Mouse (Mus musculus) left cerebral cortex, postnatal 14 days (tissue): ENCODE results near the gene Bcr. TPM values are rescaled to one million over a fixed set of nuclear protein-coding genes. Genes with fewer than 3 reads are reported as not detected.

Source experiments
- DNase-seq, 2 experiments: peaks; one replicate each; pipeline ENCODE4 v3.0.0; 2021 to 2022; ENCODE audit warnings: low spot score in 2 of 2, mixed read lengths in 1 of 2
- intact Hi-C: fragments of 180-260 bp; cut with DNase I; formaldehyde crosslinking; loops from one replicate; pipeline ENCODE4 v1.15.1; 2025
- total RNA-seq, 2 experiments: library from RNA; stranded (reverse); gene quantifications; 2 replicates each; pipeline ENCODE4 v1.2.3; 2021

The Bcr gene
- total RNA-seq, 2 experiments from 2014 or later = 82.9 to 84.1 TPM

DNA sequence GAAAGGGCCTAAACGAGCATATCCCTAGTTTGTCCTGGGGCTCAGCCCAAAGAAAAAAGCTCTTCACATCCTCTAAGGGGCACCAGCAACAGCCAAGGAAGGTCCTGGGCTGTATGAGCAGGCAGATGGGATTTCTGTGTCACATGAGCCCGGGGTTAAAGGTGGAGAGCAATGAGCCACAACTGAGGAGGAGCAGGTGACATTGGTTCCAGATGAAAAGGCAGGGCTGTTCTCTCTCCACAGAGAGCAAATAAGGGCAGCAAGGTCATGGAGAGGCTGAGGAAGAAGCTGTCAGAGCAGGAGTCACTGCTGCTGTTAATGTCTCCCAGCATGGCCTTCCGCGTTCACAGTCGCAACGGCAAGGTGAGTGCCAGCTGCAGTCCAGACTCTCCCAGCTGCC lies 96.4 kb downstream of the Bcr start:
- DNase-seq = no peak
- intact Hi-C loops = no loop called here

DNA sequence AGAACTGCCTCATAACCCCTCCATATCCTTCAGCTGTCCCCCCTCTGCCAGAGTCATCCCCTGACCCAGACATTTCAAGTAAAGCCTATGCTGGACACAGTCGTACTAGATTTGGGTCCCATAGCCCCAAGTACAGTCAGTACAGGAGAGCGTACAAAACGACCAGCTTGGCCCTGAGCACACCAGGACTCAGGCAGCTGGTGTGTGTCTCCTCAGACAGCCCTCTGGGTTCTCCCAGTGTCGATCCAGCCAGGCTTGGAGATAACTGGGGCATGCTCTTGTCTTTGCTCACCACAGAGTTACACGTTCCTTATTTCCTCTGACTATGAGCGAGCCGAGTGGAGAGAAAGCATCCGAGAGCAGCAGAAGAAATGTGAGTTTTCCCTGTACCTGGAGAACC lies 97.3 kb downstream of the Bcr start:
- intact Hi-C loops = no loop called here
- DNase-seq = no peak

DNA sequence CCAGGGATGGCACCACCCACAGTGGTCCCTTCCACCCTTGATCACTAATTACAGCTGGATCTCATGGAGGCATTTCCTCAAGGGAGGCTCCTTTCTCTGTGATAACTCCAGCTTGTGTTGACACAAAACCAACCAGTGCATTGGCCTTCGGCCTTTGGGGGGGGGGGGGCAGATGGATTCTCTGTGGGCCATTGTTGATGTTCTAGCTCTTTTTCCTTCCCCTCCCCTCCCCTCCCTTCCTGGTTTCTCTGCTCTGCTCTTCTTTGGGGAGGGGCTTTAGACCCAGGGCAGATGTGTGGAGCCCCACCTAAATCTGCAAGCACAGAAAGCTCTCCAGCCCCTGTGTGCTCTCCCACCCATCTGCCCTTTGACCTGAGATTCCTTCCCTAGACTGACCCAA lies 98.0 kb downstream of the Bcr start:
- intact Hi-C loops = no loop called here
- DNase-seq = no peak

DNA sequence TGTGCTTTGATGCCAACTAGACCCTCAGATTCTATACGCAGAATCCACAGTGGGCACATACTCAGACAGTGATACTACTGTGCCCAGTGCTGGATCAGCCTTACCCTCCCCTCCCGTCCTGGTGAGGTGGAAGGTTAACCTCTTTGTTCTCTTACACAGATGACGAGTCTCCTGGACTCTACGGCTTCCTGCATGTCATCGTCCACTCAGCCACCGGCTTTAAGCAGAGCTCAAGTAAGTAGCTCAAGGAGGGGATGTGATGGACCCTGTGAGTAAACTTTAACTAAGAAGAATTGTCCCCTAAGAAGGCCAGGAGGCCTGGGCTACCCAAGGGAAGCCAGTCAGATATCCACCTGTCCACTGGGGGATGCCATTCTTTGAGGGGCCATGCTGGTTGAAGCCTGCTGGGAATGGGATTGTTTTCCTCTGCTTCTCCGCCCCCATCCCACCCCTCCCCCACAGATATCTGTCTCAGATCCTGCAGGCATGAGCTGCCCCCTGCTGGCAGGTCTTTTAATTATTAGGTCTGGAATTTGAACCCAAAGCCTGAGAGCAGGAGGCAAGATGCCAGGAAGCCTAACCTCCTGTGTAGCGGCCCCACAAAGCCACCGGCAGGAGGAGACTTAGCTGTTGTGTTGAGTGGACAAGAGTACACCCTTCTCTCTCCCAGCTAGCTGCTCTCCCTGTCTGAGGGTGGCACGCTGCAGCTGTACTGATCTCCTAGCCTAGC lies 99.9 kb downstream of the Bcr start:
- DNase-seq = no peak
- intact Hi-C loops = no loop called here

DNA sequence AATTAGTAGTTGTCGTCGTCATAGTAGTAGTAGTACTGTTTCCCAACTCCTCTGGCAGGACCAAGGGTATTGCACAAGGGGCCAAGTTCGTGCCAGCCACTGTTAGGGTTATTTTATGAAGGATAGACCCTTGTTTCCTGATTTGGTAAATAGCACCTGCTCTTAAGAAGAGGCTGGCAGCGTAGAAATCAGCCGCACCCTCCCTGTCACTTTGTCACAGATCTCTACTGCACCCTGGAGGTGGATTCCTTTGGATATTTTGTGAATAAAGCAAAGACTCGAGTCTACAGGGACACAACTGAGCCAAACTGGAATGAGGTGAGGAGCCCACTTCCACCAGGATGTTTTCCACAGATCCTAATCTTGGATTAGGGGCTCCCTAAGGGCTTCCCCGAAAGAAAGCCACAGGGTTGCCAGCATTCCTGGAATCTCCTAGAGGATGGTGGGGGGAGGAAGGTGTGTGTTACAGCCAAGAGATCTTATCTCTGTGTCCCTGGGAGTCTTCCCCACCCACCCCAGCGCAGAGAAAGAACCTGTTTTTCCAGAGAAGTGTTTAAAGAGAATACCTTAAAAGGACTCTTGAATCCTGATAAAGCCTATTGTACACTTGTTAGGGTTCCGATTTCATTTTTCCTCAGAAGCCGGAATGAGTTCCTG lies 105.6 kb downstream of the Bcr start:
- intact Hi-C loops = no loop called here
- DNase-seq = no peak

DNA sequence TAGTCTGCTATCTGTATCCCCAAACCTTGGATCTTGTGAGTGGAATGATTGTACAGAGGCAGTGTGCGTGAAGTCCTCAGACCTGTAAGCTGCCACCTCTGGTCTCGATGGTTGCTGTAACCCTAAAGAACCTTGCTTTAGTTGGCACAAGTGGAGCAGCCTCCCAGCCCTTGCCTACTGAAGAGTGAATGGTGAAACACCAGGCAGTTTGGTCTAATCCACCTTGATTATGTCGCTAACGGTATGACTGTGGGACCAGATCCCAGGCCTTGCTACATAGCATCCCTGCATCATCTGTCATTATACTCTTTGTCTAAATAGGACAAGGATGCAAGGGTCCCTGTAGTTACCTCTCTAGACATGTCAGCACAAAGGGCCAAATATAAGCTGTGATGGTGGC lies 106.2 kb downstream of the Bcr start:
- intact Hi-C loops = no loop called here
- DNase-seq = no peak

DNA sequence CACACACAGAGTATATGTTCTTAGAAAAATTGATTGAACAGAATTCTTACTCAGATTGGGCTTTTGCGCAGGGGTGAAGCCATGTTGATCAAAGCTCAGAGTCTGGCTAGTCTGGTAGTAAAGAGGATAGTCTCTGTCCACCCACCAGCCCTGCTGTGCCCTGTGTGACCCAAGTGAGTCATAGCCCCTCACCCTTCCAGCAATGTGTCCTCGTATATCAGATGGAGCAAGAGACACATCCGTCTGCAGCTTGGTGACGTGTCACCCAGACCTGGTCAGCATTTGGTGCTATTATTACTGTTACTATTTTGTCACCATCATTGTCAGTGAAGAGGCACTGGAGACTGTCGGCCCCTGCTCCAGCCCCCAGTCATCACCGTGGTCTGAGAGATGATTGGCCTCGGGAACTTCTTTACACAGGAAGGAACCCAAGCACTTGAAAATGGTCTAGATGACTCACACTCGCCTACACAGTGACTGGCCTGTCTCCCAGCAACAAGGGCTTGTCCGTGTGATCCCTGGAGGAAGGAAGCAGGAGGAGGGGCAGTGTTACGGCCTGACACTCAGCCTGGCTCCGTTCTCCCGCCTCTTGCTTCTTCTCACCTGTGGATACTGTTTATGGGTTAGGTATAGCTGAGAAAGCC lies 109.9 kb downstream of the Bcr start:
- DNase-seq = no peak
- intact Hi-C loops = no loop called here

DNA sequence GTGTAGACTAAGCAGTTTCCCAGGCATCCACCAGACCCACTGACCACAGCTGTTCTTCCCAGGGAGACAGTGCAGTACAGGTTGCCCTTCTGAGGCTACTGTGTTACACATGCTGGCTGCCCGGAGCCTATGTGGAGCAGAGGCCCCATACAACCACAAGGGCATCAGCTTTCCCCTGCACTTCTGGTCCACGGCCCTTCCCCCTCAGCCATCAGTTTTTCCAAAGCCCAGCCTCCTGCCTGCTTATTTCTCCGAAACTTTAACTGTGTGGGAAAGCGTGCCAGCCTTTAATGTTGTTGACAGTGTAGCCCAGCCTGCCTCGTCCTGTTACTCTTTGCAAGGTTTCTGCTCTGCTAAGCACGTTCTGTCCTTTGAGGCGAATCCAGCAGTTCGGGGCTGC lies 112.7 kb downstream of the Bcr start:
- no peak for DNase-seq
- intact Hi-C loops = no loop called here

DNA sequence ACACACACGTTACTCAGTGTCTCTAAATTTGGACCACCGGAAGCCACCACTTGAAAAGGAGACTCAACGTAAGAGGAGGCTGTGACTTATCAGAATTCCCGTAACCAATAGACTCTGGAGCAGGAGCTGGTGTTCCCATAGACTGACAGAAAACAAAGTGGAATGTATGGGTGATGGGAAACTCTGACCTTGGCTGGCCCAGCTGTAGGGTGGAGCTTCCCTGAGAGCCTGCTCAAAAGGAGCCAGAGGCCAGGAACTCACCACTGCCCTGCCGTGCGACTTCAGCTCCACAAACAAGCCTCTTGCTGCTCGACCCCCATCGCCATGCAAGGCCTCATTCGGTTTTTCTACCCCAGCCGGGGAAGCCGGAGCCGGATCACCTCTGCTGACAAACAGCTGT lies 113.3 kb downstream of the Bcr start:
- intact Hi-C loops = no loop called here
- no peak for DNase-seq

DNA sequence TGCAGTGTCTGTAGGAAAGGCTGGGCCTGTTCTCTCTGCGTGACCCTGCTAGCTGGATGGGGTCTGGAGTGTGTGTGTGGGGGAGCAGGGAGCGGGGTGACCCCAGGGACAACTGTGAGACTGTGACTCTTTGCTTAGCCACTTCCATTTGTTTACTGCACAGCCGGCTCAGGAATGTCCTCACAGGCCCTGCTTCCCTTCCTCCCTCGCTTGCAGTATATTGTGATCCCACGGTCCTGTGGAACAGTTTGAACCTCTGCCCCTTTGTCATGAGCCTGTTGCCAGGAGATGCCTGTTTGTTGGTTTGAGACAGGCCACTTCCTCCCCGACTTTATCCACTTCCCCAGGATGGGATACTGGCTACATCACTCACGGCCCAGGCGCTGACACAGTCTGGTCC lies 116.1 kb downstream of the Bcr start:
- intact Hi-C loops = no loop called here

DNA sequence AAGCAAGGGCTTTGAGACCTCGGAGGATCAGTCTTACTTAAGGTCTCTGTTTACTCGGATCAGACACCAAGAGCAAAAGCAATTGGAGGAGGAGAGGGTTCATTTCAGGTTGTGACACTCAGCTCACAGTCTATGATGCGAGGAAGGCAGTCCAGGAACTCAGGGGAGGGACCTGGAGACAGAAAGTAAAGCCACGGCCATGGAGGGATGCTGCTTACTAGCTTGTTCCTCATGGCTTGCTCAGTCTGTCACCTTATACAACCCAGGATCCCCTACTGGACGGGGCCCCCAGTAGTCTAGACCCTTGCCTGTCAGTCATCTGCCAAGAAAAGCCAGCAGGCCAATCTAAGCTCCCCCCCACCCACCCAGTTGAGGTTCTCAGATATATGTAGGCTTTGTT lies 118.5 kb downstream of the Bcr start:
- intact Hi-C loops = no loop called here

More for the DNA sequence above, 116.1 kb downstream of the Bcr start:
- no peak for DNase-seq

DNA sequence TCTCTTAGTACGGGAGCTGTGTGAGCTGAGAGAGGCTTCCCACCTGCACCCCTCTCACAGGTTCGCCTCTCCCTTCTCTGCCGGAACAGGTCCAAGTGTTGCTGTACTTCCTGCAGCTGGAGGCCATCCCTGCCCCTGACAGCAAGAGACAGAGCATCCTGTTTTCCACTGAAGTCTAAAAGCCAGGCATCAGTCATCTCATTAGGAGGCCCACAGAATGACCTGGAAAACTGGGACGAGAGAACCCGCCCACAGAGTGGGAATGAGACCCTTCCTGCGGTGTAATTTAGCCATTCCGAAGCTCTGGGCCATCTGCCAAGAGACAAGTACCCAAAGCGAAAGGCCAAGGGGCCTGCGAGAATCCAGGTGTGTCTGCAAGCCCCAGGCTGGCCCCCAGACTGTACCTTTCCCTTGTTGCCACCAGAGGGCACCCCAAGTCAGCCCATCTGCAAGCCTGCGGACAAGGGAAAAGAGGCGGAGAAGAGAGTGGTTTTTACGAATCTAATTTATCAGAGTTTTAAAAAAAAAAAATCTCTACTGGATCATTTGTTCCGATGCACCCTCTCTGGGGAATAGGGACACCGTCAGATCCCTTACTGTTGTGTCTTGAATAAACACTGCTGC lies 121.9 kb downstream of the Bcr start:
- DNase-seq = peak; percentile 77 to 83
- intact Hi-C loops = loop anchor here (5.0 kb wide), 3 partner anchors 70 to 305 kb away; no protein-coding TSS in a partner anchor

More for the DNA sequence above, 118.5 kb downstream of the Bcr start:
- no peak for DNase-seq

DNA sequence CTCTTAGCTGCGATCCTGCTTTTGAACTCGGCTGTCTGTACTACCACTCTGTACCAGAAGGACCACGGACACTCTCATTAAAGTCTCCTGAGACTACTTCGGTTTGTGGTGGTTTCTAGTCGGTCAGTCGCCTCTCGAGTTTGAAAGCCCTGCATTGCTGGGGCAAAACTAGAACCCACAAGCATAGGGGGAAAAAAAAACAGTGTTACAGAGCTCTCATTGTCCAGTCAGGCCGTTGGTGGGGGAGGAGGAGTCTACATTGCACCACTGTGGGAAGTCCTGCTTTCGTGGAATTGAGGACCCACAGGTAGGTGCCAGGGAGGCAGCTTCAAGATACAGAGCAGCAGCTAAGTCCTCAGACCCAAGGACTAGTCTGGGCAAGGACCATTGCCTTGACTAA lies 124.4 kb downstream of the Bcr start:
- intact Hi-C loops = loop anchor here (5.0 kb wide), 3 partner anchors 67 to 302 kb away; no protein-coding TSS in a partner anchor
- DNase-seq = no peak

DNA sequence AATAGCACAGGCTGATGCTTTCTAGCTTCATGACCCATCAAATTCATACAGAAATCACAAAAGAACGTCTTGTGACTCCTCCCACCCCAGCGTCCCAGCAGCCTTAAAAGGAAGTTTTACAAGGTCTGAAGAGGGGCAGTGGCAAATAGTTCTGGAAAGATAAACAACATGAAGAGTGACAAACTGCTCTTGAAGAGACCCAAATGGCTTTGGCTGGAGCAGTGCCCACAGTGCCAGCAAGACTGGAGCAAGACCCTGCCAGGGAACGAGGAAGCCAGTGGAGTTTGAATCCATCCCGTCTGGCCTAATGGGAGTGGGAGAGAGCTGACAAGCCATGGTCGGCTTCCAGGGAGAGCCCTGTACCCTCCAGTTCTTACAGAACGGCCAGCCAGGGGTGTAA lies 126.2 kb downstream of the Bcr start:
- DNase-seq = no peak
- intact Hi-C loops = no loop called here

DNA sequence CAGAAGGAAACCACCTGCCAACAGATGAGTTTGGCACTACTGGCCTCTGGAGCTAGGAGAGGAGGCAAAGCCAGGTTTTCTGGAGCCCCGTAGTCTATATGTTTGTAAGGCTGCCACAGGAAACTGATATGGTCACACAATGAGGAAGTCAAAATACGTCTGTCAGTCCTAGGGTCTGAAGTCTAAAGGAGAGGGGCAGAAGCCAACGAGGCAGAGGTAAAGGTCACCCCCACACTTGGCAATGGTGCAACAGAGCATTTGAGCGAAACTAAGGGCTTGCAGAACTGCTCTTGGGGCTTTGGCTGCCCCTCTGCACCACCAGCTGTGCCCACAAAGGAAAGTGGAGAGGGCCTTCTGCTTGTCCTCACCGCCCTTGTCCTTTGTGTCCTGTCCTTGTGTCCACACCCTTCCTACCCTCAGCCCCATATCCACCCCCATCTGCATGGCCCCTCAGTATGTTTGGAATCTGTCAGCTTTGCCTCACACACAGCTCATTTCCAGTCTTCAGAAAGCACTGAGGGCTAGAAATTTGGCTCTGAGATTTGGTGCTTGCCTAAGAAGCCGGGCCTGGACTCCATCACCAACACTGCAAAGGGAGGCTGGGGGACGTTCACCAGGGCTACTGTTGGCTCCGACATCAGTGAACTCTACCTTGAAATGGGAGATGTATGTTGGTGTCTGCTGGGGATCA lies 127.1 kb downstream of the Bcr start:
- intact Hi-C loops = no loop called here
- no peak for DNase-seq

DNA sequence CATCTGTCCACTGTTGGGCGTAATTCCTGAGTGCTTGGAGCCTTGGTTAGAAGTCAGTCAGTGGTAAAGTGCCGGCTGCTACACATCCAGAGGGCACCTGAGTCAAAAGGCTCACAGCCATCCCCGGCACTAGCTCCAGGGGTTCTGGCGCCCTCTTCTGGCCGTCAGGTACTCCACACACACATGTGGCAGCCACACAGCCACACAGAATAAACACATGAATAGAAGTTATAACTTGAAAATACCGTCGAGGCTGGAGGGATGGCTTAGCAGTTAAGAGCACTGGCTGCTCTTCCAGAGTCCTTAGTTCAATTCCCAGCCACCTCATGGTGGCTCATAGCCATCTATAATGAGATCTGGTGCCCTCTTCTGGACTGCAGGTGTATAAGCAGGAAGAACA lies 131.3 kb downstream of the Bcr start:
- DNase-seq = no peak
- intact Hi-C loops = no loop called here

DNA sequence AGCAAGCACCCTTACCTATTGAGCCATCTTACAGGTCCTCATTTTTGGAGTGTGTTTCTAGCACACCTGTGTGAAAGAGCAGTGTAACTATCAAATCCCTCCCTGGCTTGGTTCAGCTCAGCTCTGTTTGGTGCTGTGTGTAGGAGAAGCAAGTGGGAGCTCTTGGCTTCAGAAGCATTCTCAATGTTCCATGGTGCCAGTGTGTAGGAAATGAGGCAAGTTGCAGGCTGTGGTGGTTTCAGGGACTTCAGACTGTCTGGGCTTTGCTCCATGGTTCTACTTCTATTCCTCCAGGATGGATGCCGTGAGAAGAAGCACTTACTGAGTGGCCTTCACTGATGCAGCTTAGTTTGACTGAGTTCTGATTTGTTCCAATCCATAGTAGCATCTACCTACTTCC lies 137.4 kb downstream of the Bcr start:
- intact Hi-C loops = no loop called here
- DNase-seq = no peak

DNA sequence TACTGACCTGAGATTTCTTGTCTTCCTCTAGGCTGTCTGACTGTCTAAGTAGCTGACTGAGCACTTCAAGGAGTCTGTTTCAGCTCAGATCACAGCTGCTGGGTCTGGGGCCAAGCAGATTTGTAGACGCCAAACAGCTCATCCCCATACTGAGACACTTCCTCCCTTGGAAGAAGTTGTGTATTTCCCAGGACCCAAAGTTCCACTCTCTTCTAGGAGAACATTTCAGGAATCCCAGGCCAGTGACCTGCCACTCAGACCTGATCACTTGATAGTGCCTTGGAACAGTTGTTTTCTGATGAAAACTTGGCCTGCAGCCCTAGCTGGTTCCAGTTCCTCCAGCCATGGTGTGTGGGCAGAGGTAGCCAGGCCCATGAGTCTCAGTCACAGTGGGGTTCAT lies 140.3 kb downstream of the Bcr start:
- intact Hi-C loops = no loop called here

DNA sequence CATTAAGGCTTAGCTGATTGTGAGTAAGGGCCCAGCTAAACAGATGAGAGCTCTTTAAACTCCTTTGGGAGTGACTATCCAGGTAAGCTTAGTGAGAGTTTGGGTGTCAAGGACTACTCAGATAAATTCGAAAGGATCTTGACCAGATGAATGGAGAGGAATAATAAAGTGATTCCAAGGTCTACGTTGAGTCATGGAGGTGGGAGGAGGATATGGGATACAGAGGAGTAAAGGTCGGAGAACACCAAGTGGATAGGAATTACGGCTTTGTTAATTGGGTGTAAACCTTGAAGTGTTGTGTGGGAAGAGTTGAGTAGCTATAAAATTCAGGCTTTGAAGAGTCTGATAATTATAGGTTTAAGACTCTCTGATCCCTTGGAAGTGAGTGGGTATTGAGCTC lies 145.8 kb downstream of the Bcr start:
- intact Hi-C loops = no loop called here
- no peak for DNase-seq

More for the DNA sequence above, 140.3 kb downstream of the Bcr start:
- no peak for DNase-seq

DNA sequence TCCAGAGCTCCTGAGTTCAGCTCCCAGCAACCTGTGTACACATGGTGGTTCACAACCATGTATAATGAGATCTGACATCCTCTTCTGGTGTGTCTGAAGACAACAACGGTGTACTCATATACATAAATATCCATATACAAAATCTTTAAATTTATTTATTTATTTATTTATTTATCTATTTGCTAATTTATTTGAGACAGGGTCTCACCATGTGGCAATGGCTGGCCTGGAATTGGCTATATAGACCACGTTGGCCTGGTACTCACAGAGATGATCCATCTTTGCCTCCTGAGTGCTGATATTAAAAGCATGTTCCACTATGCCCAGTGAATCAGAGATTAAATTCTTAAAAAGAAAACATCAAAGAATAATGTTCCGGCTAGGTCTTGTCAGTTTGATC lies 150.4 kb downstream of the Bcr start:
- no peak for DNase-seq
- intact Hi-C loops = no loop called here
